Mouse (Mus musculus) heart, postnatal 0 days (tissue): ENCODE data around the gene Sfmbt2.

Experiments
- CTCF ChIP-seq: IDR thresholded peaks from 2 replicates; pipeline ENCODE4 v1.5.1; 2016; ENCODE audit warnings: antibody characterized with exemption, control low read depth, low read depth
- EP300 ChIP-seq: IDR thresholded peaks from 2 replicates; pipeline ENCODE4 v1.6.1; 2016; ENCODE audit warnings: antibody characterized with exemption, low read depth

- no peak for TF ChIP-seq CTCF
- no peak for TF ChIP-seq EP300
These were observed 199.1 kb downstream of the Sfmbt2 start for GRCm38 (mm10) chr2:10569392-10569791.
